Mouse (Mus musculus) ES-Bruce4 (cell line): Measurements from ENCODE around the gene Dlx6. TPM values are rescaled to one million over a fixed set of nuclear protein-coding genes. Genes with fewer than 3 reads are reported as not detected.

Experiments used
- H3K27ac ChIP-seq: 2 replicates; pipeline ENCODE4 v1.5.1; 2012; ENCODE audit warnings: low read length, inconsistent platforms; ENCODE audit not compliant: insufficient read depth
- H3K27me3 ChIP-seq: 2 replicates; pipeline ENCODE4 v1.6.1; 2012; ENCODE audit warnings: mild to moderate bottlenecking, low read length, inconsistent platforms; ENCODE audit not compliant: control insufficient read depth, poor library complexity, insufficient read depth, severe bottlenecking
- H3K36me3 ChIP-seq: 2 replicates; pipeline ENCODE4 v1.6.1; 2012; ENCODE audit warnings: inconsistent platforms, mild to moderate bottlenecking, low read length, moderate library complexity; ENCODE audit not compliant: control insufficient read depth, poor library complexity, insufficient read depth, severe bottlenecking
- H3K4me1 ChIP-seq: one replicate; pipeline ENCODE4 v1.8.1; 2011; ENCODE audit warnings: low read length; ENCODE audit not compliant: control insufficient read depth, insufficient read depth
- H3K4me3 ChIP-seq: 2 replicates; pipeline ENCODE4 v1.5.1; 2011; ENCODE audit warnings: low read depth, mild to moderate bottlenecking, low read length
- H3K9ac ChIP-seq: 2 replicates; pipeline ENCODE4 v1.6.1; 2012; ENCODE audit warnings: low read depth, mild to moderate bottlenecking, inconsistent platforms; ENCODE audit not compliant: poor library complexity, severe bottlenecking
- H3K9me3 ChIP-seq: replicated peaks from 2 replicates; pipeline ENCODE4 v1.6.1; 2012; ENCODE audit warnings: mild to moderate bottlenecking, low read length, inconsistent platforms; ENCODE audit not compliant: control insufficient read depth, poor library complexity, insufficient read depth, severe bottlenecking
- CTCF ChIP-seq: IDR thresholded peaks from one replicate; pipeline ENCODE4 v1.8.1; 2011; ENCODE audit warnings: low read depth, low read length
- EP300 ChIP-seq: IDR thresholded peaks from 2 replicates; pipeline ENCODE4 v1.6.1; 2011; ENCODE audit warnings: low read depth, low read length; ENCODE audit not compliant: insufficient read depth
- POLR2A ChIP-seq: IDR thresholded peaks from one replicate; pipeline ENCODE4 v1.8.1; 2011; ENCODE audit warnings: low read length; ENCODE audit not compliant: insufficient read depth
- polyA plus RNA-seq: library from polyadenylated mRNA; stranded (reverse); fragments of >200 nt; gene quantifications from 2 replicates; pipeline ENCODE4 v1.2.4, GENCODE M21; 2011; ENCODE audit warnings: low read depth; ENCODE audit not compliant: missing spikeins, insufficient read depth, insufficient read length

Dlx6 gene
- polyA plus RNA-seq, 1 experiment: not detected

- peaks cover 55% of the 10 kb centered on the region for H3K27me3 ChIP-seq
- no peak overlapping the region for H3K9ac ChIP-seq
Measured at GRCm38 (mm10) chr6:6861086-6861797, 1.9 kb upstream of the Dlx6 start.

GRCm38 (mm10) chr6:6861798-6862428, 1.2 kb upstream of the Dlx6 start:
- H3K4me3 ChIP-seq: no peak overlapping the region
- TF ChIP-seq POLR2A: no peak
- peaks cover 51% of the 10 kb centered on the region for H3K27me3 ChIP-seq
- no peaks in the 10 kb centered on the region for H3K36me3 ChIP-seq
- no peak overlapping the region for H3K27ac ChIP-seq
- H3K9ac ChIP-seq: no peak overlapping the region
- no peaks in the 10 kb centered on the region for H3K9me3 ChIP-seq
- peaks cover 3% of the 10 kb centered on the region for H3K4me1 ChIP-seq

More at GRCm38 (mm10) chr6:6861086-6861797, 1.9 kb upstream of the Dlx6 start:
- Histone ChIP-seq H3K27ac (no peak overlapping the region), H3K36me3 (no peaks in the 10 kb centered on the region), H3K4me1 (peaks cover 3% of the 10 kb centered on the region), H3K9me3 (no peaks in the 10 kb centered on the region), H3K4me3 (no peak overlapping the region)
- no peak for TF ChIP-seq EP300
- TF ChIP-seq CTCF: no peak
- TF ChIP-seq POLR2A: no peak

GRCm38 (mm10) chr6:6862611-6863010, 523 bp upstream of the Dlx6 start:
- H3K4me1 ChIP-seq: peaks cover 3% of the 10 kb centered on the region
- H3K36me3 ChIP-seq: no peaks in the 10 kb centered on the region
- H3K4me3 ChIP-seq: 0 out of 2 replicates have a peak overlapping the region, but pooled peaks have one; percentile 36
- peaks cover 51% of the 10 kb centered on the region for H3K27me3 ChIP-seq
- no peak overlapping the region for H3K27ac ChIP-seq
- TF ChIP-seq CTCF (no peak), POLR2A (no peak)
- H3K9me3 ChIP-seq: no peaks in the 10 kb centered on the region
- no peak overlapping the region for H3K9ac ChIP-seq

GRCm38 (mm10) chr6:6863955-6864354, 821 bp downstream of the Dlx6 start:
- Histone ChIP-seq H3K9me3 (no peaks in the 10 kb centered on the region), H3K27me3 (peaks cover 45% of the 10 kb centered on the region), H3K36me3 (no peaks in the 10 kb centered on the region), H3K9ac (peak overlapping the region; percentile 42; the same call in 1 of the 2 replicates), H3K27ac (no peak overlapping the region), H3K4me3 (peak overlapping the region; percentile 34), H3K4me1 (peaks cover 3% of the 10 kb centered on the region)
- TF ChIP-seq EP300 (no peak), CTCF (no peak), POLR2A (no peak)

GRCm38 (mm10) chr6:6864441-6865440, 1.6 kb downstream of the Dlx6 start:
- no peak overlapping the region for H3K27ac ChIP-seq
- H3K36me3 ChIP-seq: no peaks in the 10 kb centered on the region
- TF ChIP-seq CTCF: no peak
- no peak overlapping the region for H3K9ac ChIP-seq
- peaks cover 3% of the 10 kb centered on the region for H3K4me1 ChIP-seq
- H3K4me3 ChIP-seq: no peak overlapping the region
- no peaks in the 10 kb centered on the region for H3K9me3 ChIP-seq
- peaks cover 42% of the 10 kb centered on the region for H3K27me3 ChIP-seq

GRCm38 (mm10) chr6:6867031-6867430, 3.9 kb downstream of the Dlx6 start:
- no peaks in the 10 kb centered on the region for H3K36me3 ChIP-seq
- no peak for TF ChIP-seq EP300
- no peak for TF ChIP-seq POLR2A
- no peak for TF ChIP-seq CTCF

More at GRCm38 (mm10) chr6:6867031-6867430, 3.9 kb downstream of the Dlx6 start:
- Histone ChIP-seq H3K4me1 (no peaks in the 10 kb centered on the region), H3K9ac (no peak overlapping the region), H3K4me3 (no peak overlapping the region), H3K9me3 (no peaks in the 10 kb centered on the region), H3K27me3 (peaks cover 32% of the 10 kb centered on the region), H3K27ac (no peak overlapping the region)
